Mouse (Mus musculus) 3134 (cell line): ENCODE measurements around the gene Cdk9.

Experiments used
- DNase-seq: peaks from one replicate; pipeline ENCODE4 v3.0.0-alpha.2; 2011; ENCODE audit warnings: low spot score; ENCODE audit not compliant: insufficient read length; ENCODE audit errors: extremely low read depth

Cdk9 gene

DNA sequence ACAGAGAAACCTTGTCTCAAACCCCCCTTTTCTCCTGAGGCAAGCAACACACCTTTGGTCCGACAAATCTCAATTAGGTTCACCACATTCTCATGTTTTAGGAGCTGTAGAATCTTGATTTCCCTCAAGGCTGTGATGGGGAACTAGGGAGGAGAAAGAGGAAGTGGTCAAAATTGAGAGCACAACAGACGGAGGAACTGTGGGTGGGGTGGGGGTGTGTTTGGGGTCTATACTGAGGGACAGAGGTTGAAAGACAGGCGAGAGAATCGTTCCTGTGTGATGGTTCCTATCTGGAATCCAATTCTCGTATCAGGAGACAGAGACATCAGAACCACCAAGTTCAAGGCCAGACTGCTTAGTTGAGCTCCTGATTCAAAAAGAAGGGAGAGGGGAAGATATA is 2.5 kb downstream of the Cdk9 start:
- no peak for DNase-seq

DNA sequence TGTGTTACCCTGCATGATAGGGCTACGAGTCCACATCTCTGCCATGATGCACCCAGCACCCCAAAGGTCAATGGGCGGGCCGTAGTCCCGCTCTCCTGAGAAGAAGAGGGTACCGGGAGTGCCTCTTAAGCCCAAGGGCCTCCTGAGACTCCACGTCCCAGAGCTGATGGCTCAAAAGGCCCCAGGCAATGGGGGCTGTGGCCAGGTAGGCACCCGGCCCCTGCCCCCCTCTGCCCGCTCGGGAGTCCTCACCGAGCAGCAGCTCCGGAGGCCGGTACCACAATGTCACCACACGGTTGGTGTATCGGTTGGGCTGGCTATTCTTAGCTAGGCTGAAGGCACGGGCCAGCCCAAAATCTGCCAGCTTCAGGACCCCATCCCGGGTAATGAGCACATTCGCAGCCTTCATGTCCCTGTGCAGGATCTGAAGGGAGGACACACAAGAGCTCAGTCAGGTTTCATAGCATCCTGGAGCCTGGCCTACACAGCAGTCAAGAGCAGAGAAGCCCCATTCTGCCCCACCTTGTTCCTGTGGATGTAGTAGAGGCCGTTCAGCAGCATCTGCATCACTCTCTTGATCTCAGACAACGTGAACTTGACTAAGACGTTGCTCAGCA is 3.2 kb downstream of the Cdk9 start:
- DNase-seq = no peak

DNA sequence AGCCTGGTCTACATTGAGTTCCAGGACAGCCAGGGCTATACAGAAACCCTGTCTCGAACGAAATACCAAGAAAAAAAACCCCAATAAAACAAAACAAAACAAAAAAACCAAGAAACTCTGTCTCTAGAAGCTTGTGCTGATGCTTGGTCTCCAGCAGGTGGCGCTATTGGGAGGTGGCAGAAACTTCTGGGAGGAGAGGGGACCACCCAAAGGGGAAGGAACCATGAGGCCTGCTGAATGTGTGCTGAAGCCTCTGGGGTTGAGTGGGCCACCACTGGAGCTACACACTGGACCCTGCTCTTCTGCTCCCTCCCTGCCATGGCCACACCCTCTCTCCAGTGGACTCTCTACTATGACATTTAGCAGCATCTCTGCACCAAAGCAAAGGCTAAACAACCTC is 4.2 kb downstream of the Cdk9 start:
- peak; percentile 41 for DNase-seq

DNA sequence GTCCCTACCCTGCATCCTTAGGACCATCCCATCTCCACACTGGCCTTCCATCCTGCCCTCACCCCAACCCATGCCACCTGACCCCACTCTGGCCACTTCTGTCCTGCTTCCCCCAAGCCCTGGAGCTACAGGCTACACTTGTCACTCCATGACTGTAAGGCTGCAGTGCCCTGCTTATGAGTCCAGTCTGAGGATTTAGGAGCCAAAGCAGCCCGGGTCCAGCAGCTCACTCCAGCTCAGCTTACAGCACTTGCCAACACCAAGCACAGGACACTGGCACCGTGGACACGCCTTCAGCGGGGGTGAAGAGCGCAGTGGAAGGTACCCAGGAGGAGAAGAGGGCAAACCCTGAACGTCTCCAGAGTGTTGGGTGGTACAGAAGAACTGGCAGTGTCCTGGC is 5.9 kb downstream of the Cdk9 start:
- DNase-seq = no peak

DNA sequence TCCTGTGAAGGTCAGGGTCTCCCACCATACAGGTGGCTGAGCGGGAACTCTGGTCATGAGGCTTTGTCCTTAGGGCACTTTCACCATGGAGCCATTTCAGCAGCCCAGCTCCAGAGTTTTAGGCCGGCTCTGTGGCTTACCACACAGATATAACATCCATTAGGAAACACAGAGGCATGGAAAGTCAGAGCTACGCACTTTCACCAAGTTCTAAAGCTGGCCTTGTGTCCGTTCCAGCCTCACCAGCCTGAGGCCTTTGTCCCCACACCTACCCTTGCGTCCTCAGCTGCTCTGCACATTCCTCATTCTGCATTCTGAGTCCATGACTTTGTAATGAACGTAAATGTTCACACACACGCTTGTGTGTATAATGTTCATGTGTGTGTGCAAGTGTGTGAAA is 7.9 kb downstream of the Cdk9 start:
- no peak for DNase-seq

DNA sequence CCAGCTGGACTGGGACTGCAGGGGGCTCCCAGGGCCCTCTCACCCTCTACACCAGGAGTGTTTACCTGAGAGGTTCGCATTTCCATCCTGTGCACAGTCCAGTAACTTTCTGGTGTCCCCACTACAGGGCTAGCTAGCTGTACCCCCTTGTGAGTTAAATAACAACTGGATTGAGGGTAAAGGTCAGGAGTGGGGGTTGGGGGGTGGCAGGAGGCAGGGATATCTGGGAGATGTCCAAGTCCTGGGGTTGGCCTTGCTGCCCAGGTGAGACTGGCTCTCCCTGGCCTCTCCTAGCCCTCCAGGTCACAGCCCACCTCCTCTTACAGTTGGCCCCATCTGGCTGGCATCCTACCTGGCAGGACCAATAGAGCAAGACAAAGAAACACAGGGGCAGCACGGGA is 8.9 kb downstream of the Cdk9 start, which contains the start of gene Fpgs:
Gene Fpgs (minus strand): TSS at position 125 of the 401 bp plus-strand sequence.
- no peak for DNase-seq

DNA sequence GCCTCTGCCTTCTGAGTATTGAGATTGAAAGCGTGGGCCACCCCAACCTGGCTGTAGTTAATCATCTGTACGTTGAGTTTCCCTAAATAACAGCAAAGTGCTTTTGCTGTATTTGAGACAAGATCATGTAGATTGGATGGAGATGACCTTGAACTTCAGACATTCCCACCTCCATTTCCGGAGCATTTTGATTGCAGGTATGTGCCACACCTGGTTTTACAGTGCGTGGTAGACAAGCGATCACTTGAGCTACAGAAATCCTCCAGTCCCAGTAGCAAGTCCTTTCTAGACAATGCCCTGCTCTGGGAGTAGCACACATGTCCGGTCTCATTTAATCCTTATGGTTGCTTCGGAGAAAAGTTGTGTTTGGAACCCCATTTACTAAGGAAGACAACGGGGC is 9.8 kb downstream of the Cdk9 start:
- DNase-seq = no peak

DNA sequence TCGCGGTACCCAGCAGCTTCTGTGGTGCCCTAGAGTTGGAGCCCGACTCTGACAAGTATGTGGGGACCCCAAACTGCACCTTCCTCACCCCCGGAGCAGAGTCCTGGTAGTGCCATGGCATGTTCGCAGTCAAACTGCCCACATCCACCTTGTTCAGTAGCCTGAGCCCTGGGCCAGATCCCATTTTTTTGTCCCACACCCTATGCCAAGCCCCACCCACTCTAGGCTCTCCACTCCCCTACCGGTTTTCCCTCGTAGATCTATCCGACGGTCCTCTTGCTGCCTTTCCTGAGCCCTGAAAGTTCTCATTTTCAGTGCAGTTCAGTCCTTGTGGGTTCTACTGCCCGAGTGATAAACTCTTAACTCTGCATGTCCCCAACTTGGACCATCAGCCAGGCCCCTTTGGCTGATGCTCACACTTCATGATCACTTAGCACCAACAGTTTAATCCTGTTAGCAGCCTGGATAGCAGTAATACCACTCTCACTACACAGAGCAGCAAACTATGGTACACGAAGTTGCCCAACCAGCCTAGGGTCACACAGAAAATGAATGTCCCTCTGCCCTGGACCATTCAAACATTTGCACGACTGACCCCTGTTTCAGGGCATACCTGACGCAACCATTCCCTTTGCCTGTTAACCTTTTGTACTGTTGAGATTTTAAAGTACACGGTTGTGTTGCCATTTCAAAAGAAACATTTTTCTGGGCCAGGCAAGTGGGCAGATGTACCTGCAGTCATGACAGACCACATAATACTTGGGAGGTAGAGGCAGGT is 11.7 kb downstream of the Cdk9 start:
- no peak for DNase-seq

DNA sequence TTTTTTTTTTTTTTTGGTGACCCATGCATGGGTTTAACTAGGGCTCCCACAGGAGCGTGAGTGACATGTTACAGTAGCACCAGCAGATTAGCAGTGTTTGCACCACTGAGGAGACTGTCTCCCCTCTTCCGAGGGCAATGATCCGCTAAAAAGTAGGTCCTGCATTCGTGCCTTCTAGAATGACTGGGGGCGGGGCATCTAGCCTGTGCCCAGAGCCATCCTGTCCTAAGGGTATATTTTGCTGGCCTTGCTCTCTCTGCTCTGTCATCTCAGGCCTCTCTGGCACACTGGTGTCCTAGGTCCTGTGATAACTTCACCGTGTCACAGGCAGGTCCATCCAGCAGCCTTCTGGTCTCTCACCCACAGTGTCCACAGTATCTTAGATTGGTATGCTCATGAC is 13.2 kb downstream of the Cdk9 start:
- no peak for DNase-seq

DNA sequence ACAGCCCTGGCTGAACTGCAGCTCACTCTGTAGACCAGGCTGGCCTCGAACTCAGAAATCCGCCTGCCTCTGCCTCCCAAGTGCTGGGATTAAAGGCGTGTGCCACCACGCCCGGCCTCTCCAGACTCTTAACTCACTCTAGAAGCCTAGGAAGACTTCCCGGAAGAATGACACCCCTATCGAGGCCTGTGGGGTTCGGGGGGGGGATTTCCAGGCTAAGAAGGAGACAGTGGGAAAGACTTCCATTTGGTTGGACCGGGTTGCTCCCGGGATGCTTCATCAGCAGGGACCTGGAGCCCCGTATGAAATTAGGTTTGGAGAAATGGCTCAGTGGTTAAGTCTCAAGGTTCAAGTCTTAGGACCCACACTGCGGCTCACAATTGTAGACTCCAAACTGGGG is 18.2 kb downstream of the Cdk9 start:
- DNase-seq = no peak

DNA sequence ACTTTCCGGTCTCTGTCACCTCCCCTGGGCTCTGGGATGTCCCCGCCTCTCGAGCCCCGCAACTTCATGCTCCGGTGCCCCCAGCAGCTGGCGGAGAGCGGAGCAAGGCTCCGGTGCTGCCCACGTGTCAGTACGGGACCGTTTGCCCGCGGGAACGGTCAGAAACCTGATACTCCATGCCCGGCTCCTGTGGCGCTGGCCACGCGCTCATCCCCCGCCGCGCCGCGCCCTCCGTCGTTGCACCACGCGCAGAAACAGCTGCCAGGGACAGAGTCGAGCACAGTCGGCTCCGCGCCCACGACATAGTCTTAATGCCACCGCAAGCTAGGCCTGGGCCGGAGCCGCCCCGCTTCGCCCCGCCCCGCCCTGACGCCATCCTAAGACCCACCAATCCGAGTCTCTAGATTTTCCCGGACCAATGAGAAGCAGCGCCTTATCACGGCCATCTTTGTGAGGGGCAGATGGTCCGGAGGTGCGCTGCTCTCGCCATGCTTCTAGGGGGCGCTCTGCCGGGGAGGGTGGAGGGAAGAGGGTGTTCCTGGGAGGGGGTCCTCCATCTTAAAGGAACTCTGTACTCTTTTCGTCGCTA is 19.0 kb downstream of the Cdk9 start:
- DNase-seq = peak; percentile 99

DNA sequence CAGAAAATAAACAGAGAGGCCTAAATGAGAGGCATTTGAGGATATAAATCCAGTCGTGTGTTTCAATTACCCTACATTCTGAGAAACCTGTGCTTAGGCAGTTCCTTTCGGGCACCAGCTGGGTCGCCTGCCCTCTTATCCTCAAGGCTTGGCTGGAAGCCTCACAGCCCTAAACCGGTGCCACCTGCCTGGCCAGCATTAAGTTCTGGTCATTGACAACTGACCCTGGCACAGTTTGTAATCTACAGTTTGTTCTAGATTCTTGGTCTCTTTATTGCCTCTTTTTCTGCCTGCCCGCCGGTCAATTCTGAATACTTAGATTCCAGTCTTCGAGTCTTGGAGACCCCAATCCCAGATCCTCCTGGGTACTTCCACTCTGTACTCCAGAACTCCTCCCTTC is 19.6 kb downstream of the Cdk9 start:
- DNase-seq = no peak

DNA sequence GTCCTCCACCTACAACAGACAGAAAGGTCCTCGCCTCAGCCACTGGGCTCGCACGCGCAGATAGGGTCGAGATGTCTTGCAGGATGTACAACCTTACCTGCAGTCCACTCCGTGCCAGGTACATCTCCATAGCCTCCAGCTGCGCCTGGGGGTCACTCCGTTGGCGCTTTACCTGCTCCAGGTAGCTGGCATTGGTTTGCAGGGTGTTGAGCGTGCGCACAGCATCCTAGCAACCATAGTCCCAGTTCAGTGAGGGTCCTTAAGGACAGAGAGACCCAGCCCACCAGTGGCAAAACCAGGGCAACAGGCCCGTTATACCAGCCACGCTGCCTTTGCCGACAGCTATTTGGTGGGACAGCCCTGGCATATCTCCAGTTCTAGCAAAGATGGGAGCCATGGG is 20.4 kb downstream of the Cdk9 start:
- DNase-seq = no peak

DNA sequence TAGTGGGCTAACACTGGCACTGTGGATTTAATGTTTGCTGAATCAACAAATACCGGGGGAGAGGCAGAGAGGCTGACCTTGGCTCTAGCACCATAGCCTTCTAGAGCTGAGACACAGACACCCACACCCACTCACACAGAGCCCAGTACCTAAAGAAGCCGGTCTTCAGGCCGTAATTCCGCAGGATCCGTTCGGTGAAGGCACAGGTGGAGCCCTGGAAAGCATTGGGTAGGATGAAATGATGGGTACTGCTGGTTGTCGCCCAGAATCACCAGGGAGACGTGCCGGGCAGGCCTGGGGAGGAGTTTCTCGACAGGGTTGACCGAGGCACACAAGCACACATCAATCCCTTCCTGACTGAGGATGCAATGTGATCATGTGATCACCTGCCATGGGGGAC is 21.8 kb downstream of the Cdk9 start:
- DNase-seq = no peak

DNA sequence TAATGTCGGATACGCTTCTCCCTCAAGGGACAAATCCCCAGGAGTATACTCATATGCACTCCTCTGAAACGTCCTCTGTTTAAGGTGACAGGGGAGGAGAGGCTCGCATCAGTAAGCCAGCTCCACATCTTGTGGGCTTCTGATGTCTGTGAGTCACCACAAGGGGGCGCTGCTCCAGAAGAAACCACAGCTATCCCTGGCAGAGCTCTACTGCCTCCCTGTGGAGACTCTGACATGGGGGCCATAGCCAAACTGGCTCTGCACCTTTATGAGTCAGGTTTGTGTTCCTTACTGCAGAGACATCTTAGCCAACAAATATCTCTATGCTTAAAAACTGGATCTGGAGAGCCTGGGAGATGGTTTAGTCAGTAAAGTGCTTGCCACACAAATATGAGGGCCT is 23.5 kb downstream of the Cdk9 start:
- DNase-seq = peak; percentile 56

DNA sequence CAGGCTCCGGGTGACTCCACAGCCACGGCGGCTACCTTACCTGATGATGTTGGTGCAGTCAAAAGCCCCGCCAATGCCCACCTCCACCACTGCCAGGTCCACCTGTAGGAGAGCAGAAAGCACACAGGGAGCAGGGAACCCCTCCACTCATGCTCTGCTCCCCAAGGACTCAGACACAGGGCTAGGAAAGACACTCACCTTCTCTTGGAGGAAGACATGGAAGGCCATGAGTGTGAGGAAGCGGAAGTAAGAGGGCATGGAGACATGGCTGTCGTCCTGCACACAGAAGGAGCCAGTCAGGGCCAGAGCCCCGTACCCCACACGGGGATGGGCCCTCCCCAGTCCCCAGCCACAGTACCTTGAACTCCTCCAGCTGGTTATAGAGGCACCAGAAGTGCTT is 25.3 kb downstream of the Cdk9 start:
- DNase-seq = no peak

DNA sequence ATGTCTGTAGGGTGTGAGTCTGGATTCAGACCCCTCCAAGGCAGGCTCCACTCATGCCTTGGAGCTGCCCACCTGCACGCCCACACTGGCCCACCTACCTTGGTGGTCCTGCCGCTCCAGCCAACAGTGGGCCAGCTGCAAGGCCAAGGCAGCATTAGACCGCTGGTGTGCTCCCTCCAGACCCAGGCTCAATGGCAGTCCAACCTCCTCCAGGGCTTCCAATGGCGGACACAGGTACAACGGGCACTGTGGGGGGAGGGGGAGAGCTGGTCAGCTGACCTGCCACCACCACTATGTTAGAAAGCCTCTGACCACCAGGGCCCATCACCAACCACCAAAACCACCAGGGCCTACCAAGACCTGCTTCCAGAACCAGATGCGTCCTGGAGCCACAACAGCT is 26.2 kb downstream of the Cdk9 start:
- no peak for DNase-seq

DNA sequence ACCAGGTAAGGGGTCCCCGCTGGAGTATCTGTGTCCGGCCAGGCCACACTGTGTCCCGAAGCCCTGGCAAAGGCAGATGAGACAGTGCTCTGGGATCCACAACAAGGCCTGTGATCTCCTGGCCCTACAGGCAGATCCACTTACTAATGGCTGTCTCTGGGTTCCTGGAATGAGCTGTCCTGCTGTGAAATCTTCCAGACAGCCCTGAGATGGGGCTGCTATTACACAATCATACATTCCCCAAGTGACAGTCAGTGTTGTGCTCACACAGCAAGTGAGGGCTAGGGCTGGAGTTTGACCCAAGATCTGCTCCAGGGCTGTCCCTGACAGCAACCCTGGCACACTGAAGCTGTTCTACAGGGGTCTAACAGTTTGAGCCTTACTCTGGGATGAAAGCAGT is 27.1 kb downstream of the Cdk9 start:
- DNase-seq = no peak

DNA sequence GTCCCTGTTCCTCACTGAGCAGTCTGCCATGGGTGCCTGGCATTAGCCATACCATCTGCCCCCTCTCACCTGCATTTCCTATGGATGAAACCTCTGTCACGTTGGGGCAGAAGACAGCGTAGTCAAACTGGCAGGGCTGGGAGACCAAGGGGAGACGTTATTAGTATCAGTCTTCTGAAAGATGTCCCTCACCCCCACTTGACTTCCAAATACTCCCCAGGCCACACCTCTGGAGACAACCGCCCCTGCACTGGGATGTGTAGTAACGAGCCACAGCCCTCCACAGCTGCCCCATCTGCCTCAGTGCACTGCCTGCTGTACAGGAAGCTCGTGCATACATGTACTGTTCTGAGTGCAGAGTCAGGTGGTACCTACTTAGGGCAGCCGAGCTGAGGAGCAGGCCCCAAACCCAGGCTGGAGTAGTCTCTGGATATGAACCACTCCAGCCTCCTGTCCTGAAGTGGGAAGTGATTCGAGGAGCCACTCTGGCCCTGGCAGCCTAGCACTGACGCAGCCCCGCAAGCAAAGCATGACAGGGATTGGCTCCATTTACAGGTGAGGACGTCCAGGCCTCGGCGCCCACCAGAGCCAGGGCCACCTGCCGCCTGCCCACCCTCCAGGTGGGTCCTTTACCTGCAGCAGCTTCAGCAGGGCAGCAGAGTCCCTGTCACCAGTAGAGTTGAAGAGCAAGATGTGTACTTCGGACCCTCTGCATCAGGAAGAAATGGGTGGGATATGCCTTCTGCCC is 28.0 kb downstream of the Cdk9 start:
- DNase-seq = no peak

DNA sequence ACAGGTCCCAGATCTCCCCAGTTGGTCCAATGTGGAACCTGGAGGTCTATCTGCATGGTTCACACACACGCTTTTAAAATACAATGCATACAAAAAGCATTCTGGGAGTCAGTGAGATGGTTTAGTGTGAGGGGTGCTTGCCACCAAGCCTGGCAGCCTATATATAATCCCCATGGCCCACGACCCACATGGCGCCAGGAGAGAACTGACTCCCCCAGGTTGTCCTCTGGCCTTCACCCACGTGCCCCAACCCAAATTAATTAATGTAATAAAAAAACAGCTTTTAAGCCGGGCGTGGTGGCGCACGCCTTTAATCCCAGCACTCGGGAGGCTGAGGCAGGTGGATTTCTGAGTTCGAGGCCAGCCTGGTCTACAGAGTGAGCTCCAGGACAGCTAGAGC is 29.2 kb downstream of the Cdk9 start:
- no peak for DNase-seq

DNA sequence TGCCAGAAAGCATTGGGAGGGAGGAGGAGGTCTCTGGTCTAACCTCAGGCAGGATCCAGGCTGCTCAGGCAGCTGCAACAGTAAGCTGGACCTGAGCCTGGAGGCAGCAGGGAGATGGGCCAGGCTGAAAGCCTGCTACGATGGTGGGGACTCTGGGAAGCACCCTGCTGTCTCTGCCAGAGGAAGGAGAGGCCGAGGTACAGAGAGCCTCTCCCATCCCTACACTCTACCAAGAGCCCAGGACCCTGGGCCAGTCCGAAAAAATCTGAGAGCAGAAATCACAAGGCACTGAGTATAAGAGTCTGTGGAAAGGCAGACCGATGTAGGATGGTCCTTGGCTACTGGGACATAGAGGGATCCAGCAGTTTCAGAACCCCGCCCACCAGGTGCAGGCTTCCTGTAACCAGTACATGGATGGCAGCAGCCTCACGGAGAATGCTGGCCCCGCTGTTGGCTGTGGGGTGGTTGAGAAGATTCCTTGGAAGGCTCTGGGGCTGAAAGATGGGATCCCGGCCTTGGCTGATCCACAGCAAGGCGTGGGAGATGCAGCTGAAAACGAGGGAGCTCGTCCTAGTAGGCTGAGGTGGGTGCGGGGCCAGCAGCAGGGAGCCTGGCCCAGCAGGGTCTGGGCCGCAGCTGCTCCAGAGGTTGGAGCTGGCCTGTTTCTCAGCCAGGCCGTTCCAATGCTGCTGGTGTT is 30.0 kb downstream of the Cdk9 start:
- no peak for DNase-seq
